Mouse (Mus musculus) retina, postnatal 7 days (tissue): Measurements from ENCODE around the gene Cab39.
A peak's percentile ranks its signal among the peaks of the same experiment; 100 is the strongest.

Experiments used
- DNase-seq: peaks from one replicate; pipeline ENCODE4 v3.0.0-alpha.2; 2012; ENCODE audit warnings: low read depth, low spot score

The Cab39 gene

GRCm38 (mm10) chr1:85793208-85794105 is at the start of gene Cab39:
Gene Cab39 (plus strand): TSS chr1:85793441.
- DNase-seq: peak; percentile 86

- no peak for DNase-seq
Measured at GRCm38 (mm10) chr1:85744539-85744938, 48.7 kb upstream of the Cab39 start.

GRCm38 (mm10) chr1:85746511-85746910 is 46.7 kb upstream of the Cab39 start:
- DNase-seq: no peak

GRCm38 (mm10) chr1:85749829-85750228 is 43.4 kb upstream of the Cab39 start:
- DNase-seq: no peak

- DNase-seq: no peak
Measured at GRCm38 (mm10) chr1:85750650-85751049, 42.6 kb upstream of the Cab39 start.

- DNase-seq: peak; percentile 37
Measured at GRCm38 (mm10) chr1:85751494-85751893, 41.7 kb upstream of the Cab39 start.

- no peak for DNase-seq
Measured at GRCm38 (mm10) chr1:85751932-85752680, 41.1 kb upstream of the Cab39 start.

GRCm38 (mm10) chr1:85757531-85758230 is 35.6 kb upstream of the Cab39 start:
- DNase-seq: no peak

- no peak for DNase-seq
Measured at GRCm38 (mm10) chr1:85758231-85758968, 34.8 kb upstream of the Cab39 start.

- no peak for DNase-seq
Measured at GRCm38 (mm10) chr1:85758969-85759293, 34.3 kb upstream of the Cab39 start.

GRCm38 (mm10) chr1:85761665-85762064 is 31.6 kb upstream of the Cab39 start:
- DNase-seq: no peak

GRCm38 (mm10) chr1:85763386-85763785 is 29.9 kb upstream of the Cab39 start:
- DNase-seq: no peak

GRCm38 (mm10) chr1:85764291-85764690 is 28.9 kb upstream of the Cab39 start:
- DNase-seq: no peak

- no peak for DNase-seq
Measured at GRCm38 (mm10) chr1:85766120-85766519, 27.1 kb upstream of the Cab39 start.

- DNase-seq: no peak
Measured at GRCm38 (mm10) chr1:85767754-85768153, 25.5 kb upstream of the Cab39 start.

GRCm38 (mm10) chr1:85771976-85772375 is 21.3 kb upstream of the Cab39 start:
- no peak for DNase-seq

- DNase-seq: no peak
Measured at GRCm38 (mm10) chr1:85775136-85775535, 18.1 kb upstream of the Cab39 start.

- no peak for DNase-seq
Measured at GRCm38 (mm10) chr1:85776154-85776553, 17.1 kb upstream of the Cab39 start.

- no peak for DNase-seq
Measured at GRCm38 (mm10) chr1:85778436-85778835, 14.8 kb upstream of the Cab39 start, which contains the start of gene A630001G21Rik. Gene A630001G21Rik (minus strand): TSS chr1:85778643.

GRCm38 (mm10) chr1:85779012-85779411 is 14.2 kb upstream of the Cab39 start:
- DNase-seq: no peak

GRCm38 (mm10) chr1:85779428-85780180 is 13.6 kb upstream of the Cab39 start:
- DNase-seq: no peak
